Mouse (Mus musculus) MEL (cell line): ENCODE results near the gene Olfr1214. TPM values are rescaled to one million over a fixed set of nuclear protein-coding genes. Genes with fewer than 3 reads are reported as not detected.
"Not testable (repeated sequence)": the region's sequence is repeated elsewhere in the genome, so short reads cannot be mapped to it uniquely, and the experiment has no call there.

ENCODE experiments used
- DNase-seq: peaks from one replicate; pipeline ENCODE4 v3.0.0; 2011; ENCODE audit warnings: low read depth, low spot score
- H3K27ac ChIP-seq: 2 replicates; pipeline ENCODE4 v1.5.1; 2012; ENCODE audit warnings: low read depth, mild to moderate bottlenecking, control low read depth, low read length, moderate library complexity; ENCODE audit not compliant: control insufficient read depth
- H3K27me3 ChIP-seq, 2 experiments: fragments of 150-350 bp in 1 of 2; sonication (generic) in 1 of 2; 2 replicates each; pipeline ENCODE4 v1.6.1; 2012; ENCODE audit warnings: low read length in 2 of 2, mild to moderate bottlenecking in 2 of 2, improper control_type of control experiment in 1 of 2, moderate library complexity in 1 of 2; ENCODE audit not compliant: insufficient read depth in 2 of 2, control insufficient read depth in 1 of 2
- H3K36me3 ChIP-seq, 2 experiments: 2 replicates each; pipeline ENCODE4 v1.6.1; 2012 to 2014; ENCODE audit warnings: low read length in 2 of 2, improper control_type of control experiment in 1 of 2, inconsistent platforms in 1 of 2, mild to moderate bottlenecking in 1 of 2; ENCODE audit not compliant: insufficient read depth in 2 of 2, control insufficient read depth in 1 of 2
- H3K4me1 ChIP-seq, 2 experiments: fragments of 150-350 bp in 1 of 2; sonication (generic) in 1 of 2; 2 replicates each; pipeline ENCODE4 v1.6.1; 2012; ENCODE audit warnings: low read length in 2 of 2, improper control_type of control experiment in 1 of 2, mild to moderate bottlenecking in 1 of 2; ENCODE audit not compliant: insufficient read depth in 2 of 2, control insufficient read depth in 1 of 2
- H3K4me3 ChIP-seq, 2 experiments: fragments of 150-350 bp in 1 of 2; sonication (generic) in 1 of 2; 2 replicates each; pipeline ENCODE4 v1.5.1; 2012; ENCODE audit warnings: low read depth in 2 of 2, low read length in 2 of 2, mild to moderate bottlenecking in 2 of 2, moderate library complexity in 2 of 2, control low read depth in 1 of 2, improper control_type of control experiment in 1 of 2; ENCODE audit not compliant: control insufficient read depth in 1 of 2, insufficient read depth in 1 of 2
- H3K79me2 ChIP-seq: 2 replicates; pipeline ENCODE4 v1.6.1; 2012; ENCODE audit warnings: mild to moderate bottlenecking, low read length, moderate library complexity; ENCODE audit not compliant: control insufficient read depth, poor library complexity, insufficient read depth
- H3K9ac ChIP-seq: 2 replicates; pipeline ENCODE4 v1.6.1; 2012; ENCODE audit warnings: low read depth, mild to moderate bottlenecking, control low read depth, low read length, moderate library complexity; ENCODE audit not compliant: control insufficient read depth, poor library complexity, severe bottlenecking
- H3K9me3 ChIP-seq: fragments of 150-350 bp; sonication (generic); replicated peaks from 2 replicates; pipeline ENCODE4 v1.6.1; 2012; ENCODE audit warnings: mild to moderate bottlenecking, low read length, improper control_type of control experiment, moderate library complexity; ENCODE audit not compliant: insufficient read depth
- CHD2 ChIP-seq: IDR thresholded peaks from 2 replicates; pipeline ENCODE4 v1.6.1; 2011; ENCODE audit warnings: low read length, improper control_type of control experiment
- CTCF ChIP-seq, 3 experiments: IDR thresholded peaks in 2 of 3; conservative IDR thresholded peaks in 1 of 3; 2 replicates each; pipeline ENCODE4 v1.5.1; 2011 to 2012; ENCODE audit warnings: low read length in 3 of 3, low read depth in 2 of 3, mild to moderate bottlenecking in 2 of 3, improper control_type of control experiment in 1 of 3, inconsistent platforms in 1 of 3, mixed read lengths in 1 of 3, moderate library complexity in 1 of 3; ENCODE audit not compliant: control insufficient read depth in 1 of 3, insufficient read depth in 1 of 3, poor library complexity in 1 of 3, severe bottlenecking in 1 of 3
- E2F4 ChIP-seq: IDR thresholded peaks from 2 replicates; pipeline ENCODE4 v1.6.1; 2011; ENCODE audit warnings: low read depth, low read length, improper control_type of control experiment, borderline replicate concordance
- ELF1 ChIP-seq: IDR thresholded peaks from 2 replicates; pipeline ENCODE4 v1.6.1; 2014; ENCODE audit warnings: low read depth, mild to moderate bottlenecking, inconsistent platforms, low read length, improper control_type of control experiment, moderate library complexity
- EP300 ChIP-seq, 2 experiments: IDR thresholded peaks; 2 replicates each; pipeline ENCODE4 v1.6.1; 2011; ENCODE audit warnings: improper control_type of control experiment in 2 of 2, low read length in 2 of 2, low read depth in 1 of 2, mild to moderate bottlenecking in 1 of 2
- GABPA ChIP-seq: IDR thresholded peaks from 2 replicates; pipeline ENCODE4 v1.6.1; 2012; ENCODE audit warnings: low read depth, mild to moderate bottlenecking, inconsistent platforms, low read length, improper control_type of control experiment, moderate library complexity
- GATA1 ChIP-seq: IDR thresholded peaks from 2 replicates; pipeline ENCODE4 v1.6.1; 2011; ENCODE audit warnings: low read depth, low read length, improper control_type of control experiment
- HCFC1 ChIP-seq: IDR thresholded peaks from 2 replicates; pipeline ENCODE4 v1.6.1; 2012; ENCODE audit warnings: low read depth, mild to moderate bottlenecking, inconsistent platforms, low read length, improper control_type of control experiment, moderate library complexity
- JUND ChIP-seq: IDR thresholded peaks from 2 replicates; pipeline ENCODE4 v1.6.1; 2011; ENCODE audit warnings: low read depth, mild to moderate bottlenecking, improper control_type of control experiment, low read length
- MAFK ChIP-seq: IDR thresholded peaks from 2 replicates; pipeline ENCODE4 v1.6.1; 2011; ENCODE audit warnings: low read depth, mild to moderate bottlenecking, low read length, improper control_type of control experiment, borderline replicate concordance
- MAX ChIP-seq: IDR thresholded peaks from 2 replicates; pipeline ENCODE4 v1.6.1; 2011; ENCODE audit warnings: low read length, improper control_type of control experiment
- MAZ ChIP-seq: IDR thresholded peaks from 2 replicates; pipeline ENCODE4 v1.6.1; 2012; ENCODE audit warnings: low read depth, mild to moderate bottlenecking, inconsistent platforms, low read length, improper control_type of control experiment
- MXI1 ChIP-seq: IDR thresholded peaks from 2 replicates; pipeline ENCODE4 v1.6.1; 2011; ENCODE audit warnings: mild to moderate bottlenecking, low read depth, low read length, improper control_type of control experiment
- MYB ChIP-seq: IDR thresholded peaks from 2 replicates; pipeline ENCODE4 v1.6.1; 2011; ENCODE audit warnings: mild to moderate bottlenecking, low read depth, low read length, improper control_type of control experiment
- NELFE ChIP-seq: IDR thresholded peaks from 2 replicates; pipeline ENCODE4 v1.6.1; 2011; ENCODE audit warnings: low read depth, low read length, improper control_type of control experiment
- POLR2AphosphoS5 ChIP-seq: IDR thresholded peaks from 2 replicates; pipeline ENCODE4 v1.6.1; 2012; ENCODE audit warnings: low read depth, borderline replicate concordance, mild to moderate bottlenecking, inconsistent platforms, low read length, moderate library complexity, mixed read lengths
- SMC3 ChIP-seq: IDR thresholded peaks from 2 replicates; pipeline ENCODE4 v1.6.1; 2011; ENCODE audit warnings: low read depth, low read length, improper control_type of control experiment
- TAL1 ChIP-seq: IDR thresholded peaks from 2 replicates; pipeline ENCODE4 v1.6.1; 2012; ENCODE audit warnings: mild to moderate bottlenecking, inconsistent platforms, low read length, moderate library complexity, mixed read lengths
- TBP ChIP-seq: IDR thresholded peaks from 2 replicates; pipeline ENCODE4 v1.8.0; 2011; ENCODE audit warnings: low read depth, low read length, improper control_type of control experiment
- TCF12 ChIP-seq: IDR thresholded peaks from 2 replicates; pipeline ENCODE4 v1.6.1; 2014; ENCODE audit warnings: low read depth, mild to moderate bottlenecking, inconsistent platforms, low read length, improper control_type of control experiment, moderate library complexity
- USF2 ChIP-seq, 2 experiments: IDR thresholded peaks; 2 replicates each; pipeline ENCODE4 v1.6.1; 2011 to 2012; ENCODE audit warnings: improper control_type of control experiment in 2 of 2, low read length in 2 of 2, borderline replicate concordance in 1 of 2, inconsistent platforms in 1 of 2, low read depth in 1 of 2, mild to moderate bottlenecking in 1 of 2; ENCODE audit not compliant: insufficient read depth in 1 of 2
- ZKSCAN1 ChIP-seq: IDR thresholded peaks from 2 replicates; pipeline ENCODE4 v1.6.1; 2012; ENCODE audit warnings: low read depth, mild to moderate bottlenecking, inconsistent platforms, low read length, improper control_type of control experiment, moderate library complexity
- ZMIZ1 ChIP-seq: IDR thresholded peaks from 2 replicates; pipeline ENCODE4 v1.6.1; 2012; ENCODE audit warnings: low read depth, mild to moderate bottlenecking, inconsistent platforms, low read length, improper control_type of control experiment, moderate library complexity
- ZNF384 ChIP-seq: IDR thresholded peaks from 2 replicates; pipeline ENCODE4 v1.6.1; 2012; ENCODE audit warnings: low read depth, mild to moderate bottlenecking, inconsistent platforms, low read length, improper control_type of control experiment
- polyA plus RNA-seq, 2 experiments: library from polyadenylated mRNA; stranded (reverse) in 1 of 2; unstranded in 1 of 2; fragments of >175 nt in 1 of 2; fragments of >200 nt in 1 of 2; gene quantifications; 2 replicates each; pipeline versions ENCODE4 v1.2.1 to v1.2.4; 2012; ENCODE audit warnings: low replicate concordance in 2 of 2, low read depth in 1 of 2; ENCODE audit not compliant: insufficient read length in 2 of 2, insufficient read depth in 1 of 2, missing spikeins in 1 of 2
- total RNA-seq: library from RNA; depleted of rRNA; stranded (reverse); fragments of 300-350 nt; gene quantifications from 2 replicates; pipeline ENCODE4 v1.2.3, GENCODE M21; 2012; rRNA removed

Gene Olfr1214
- not detected in 2 replicates for total RNA-seq
- not detected for polyA plus RNA-seq

DNA sequence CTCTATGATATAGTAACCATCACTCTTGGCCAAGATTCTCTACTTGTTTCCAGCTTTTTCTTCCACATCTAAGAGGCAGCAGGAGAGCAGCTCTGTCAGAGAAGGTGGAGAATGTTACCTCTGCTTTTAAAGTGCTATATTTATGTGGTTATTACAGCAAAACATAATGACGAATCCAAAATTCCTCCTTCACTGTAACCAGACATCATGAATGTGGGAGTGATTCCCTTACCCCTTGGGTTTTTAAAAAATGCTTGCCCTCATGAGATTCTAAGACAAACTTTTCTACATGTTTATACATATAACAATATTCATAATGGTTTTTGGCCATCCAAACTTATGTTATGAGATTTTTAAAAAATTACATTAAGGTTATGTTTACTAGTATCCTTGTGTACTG lies at the start of gene Olfr1214:
TSS of gene Olfr1214 (minus strand) at position 101 of the 400 bp plus-strand sequence.
- Histone ChIP-seq H3K27ac (no peak within 1 kb of the TSS), H3K4me1 (no peaks in the 10 kb centered on the region), H3K36me3 (no peaks in the 10 kb centered on the region), H3K9ac (no peak within 1 kb of the TSS), H3K27me3 (no peaks in the 10 kb centered on the region), H3K79me2 (no peaks in the 10 kb centered on the region), H3K9me3 (no peaks in the 10 kb centered on the region), H3K4me3 (no peak within 1 kb of the TSS)
- no peak for DNase-seq
- TF ChIP-seq ZNF384 (no peak), MAFK (no peak), EP300 (IDR thresholded peaks at IDR 0.05; ENCODE audit: low read depth in 1 of 2, low read length in 2 of 2) (no peak), NELFE (no peak), TCF12 (no peak), USF2 (IDR thresholded peaks at IDR 0.05; ENCODE audit: borderline replicate concordance in 1 of 2, insufficient read depth in 1 of 2, low read depth in 1 of 2, low read length in 2 of 2) (no peak), ZKSCAN1 (no peak), MXI1 (no peak), MYB (no peak), POLR2AphosphoS5 (no peak), MAX (no peak), ELF1 (no peak), HCFC1 (no peak), MAZ (no peak)

DNA sequence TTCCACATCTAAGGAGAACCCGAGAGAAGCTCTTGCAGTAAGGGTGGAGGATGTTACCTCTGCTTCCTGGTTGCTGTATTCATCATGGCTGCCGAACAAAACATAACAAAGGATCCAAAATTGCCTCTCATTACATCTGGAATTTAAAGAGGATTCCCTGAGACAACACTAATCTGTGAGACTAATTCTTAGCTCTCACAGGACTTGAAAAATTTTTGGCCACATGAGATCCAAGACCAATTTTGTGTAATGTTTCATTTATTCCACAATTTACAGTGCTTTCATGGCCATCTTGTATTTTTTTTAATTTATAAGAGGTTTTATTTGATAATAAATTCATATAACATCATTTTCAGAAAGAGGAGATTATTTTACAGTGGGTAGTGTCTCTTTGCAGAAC lies 39.5 kb upstream of the Olfr1214 start, which contains the start of gene Olfr1217:
TSS of gene Olfr1217 (minus strand) at position 101 of the 400 bp plus-strand sequence.
- no peaks in the 10 kb centered on the region for H3K9me3 ChIP-seq
- no peak within 1 kb of the TSS for H3K9ac ChIP-seq
- H3K4me3 ChIP-seq, result no peak within 1 kb of the TSS
- no peaks in the 10 kb centered on the region for H3K79me2 ChIP-seq
- TF ChIP-seq MYB (no peak), TBP (no peak), NELFE (no peak), POLR2AphosphoS5 (no peak), JUND (no peak), CHD2 (no peak), E2F4 (no peak), GABPA (no peak), TAL1 (no peak), GATA1 (no peak), TCF12 (no peak), ZKSCAN1 (no peak), ZMIZ1 (no peak), MAFK (no peak), SMC3 (no peak), MXI1 (no peak), EP300 (IDR thresholded peaks at IDR 0.05; ENCODE audit: low read depth in 1 of 2, low read length in 2 of 2) (no peak), ELF1 (no peak), CTCF (IDR thresholded peaks at IDR 0.05 in 2 of 3, conservative IDR thresholded peaks at IDR 0.05 in 1 of 3; ENCODE audit: control insufficient read depth in 1 of 3, insufficient read depth in 1 of 3, low read depth in 2 of 3, low read length in 3 of 3, poor library complexity in 1 of 3, severe bottlenecking in 1 of 3) (no peak), MAX (no peak)
- TF ChIP-seq, all 39 proteins: peak for 0
- Histone ChIP-seq H3K27ac (no peak within 1 kb of the TSS), H3K27me3 (no peaks in the 10 kb centered on the region), H3K36me3 (no peaks in the 10 kb centered on the region), H3K4me1 (no peaks in the 10 kb centered on the region)
- DNase-seq, result no peak

DNA sequence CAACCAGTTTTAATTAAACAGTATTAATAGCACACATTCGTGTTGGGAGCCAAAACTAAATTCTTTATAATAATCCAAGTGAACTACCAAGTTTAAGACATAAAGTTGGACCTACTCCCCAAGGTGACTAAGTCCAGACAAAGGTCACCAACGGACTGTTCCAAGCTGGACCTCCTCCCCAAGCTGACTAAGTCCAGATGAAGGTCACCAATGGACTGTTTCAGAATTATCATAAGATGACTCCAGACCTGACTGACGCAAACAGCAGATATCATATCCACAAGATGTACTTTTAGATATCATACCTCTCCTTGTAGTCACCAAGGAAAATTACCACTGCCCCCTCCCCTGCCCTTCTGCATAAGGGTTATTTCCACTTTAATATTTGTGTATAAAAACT lies 29.0 kb upstream of the Olfr1214 start:
- H3K9ac ChIP-seq, H3K27ac ChIP-seq, H3K27me3 ChIP-seq, H3K36me3 ChIP-seq, H3K9me3 ChIP-seq, H3K4me1 ChIP-seq, H3K79me2 ChIP-seq, DNase-seq, H3K4me3 ChIP-seq: not testable (repeated sequence)
